12 mouse cellular contexts compared by ENCODE assay signal in genomic region chr7:119363552-119364267, GRCm38 (mm10).
DNase-seq lines count a peak whose midpoint lies in the region; ATAC-seq and TF ChIP-seq lines count a peak whose summit lies in the region.
"Had no signal": no experiment of that assay in that cellular context is flagged by ENCODE, and none has a peak within 500 bp of the region (broad histone marks: within the 10 kb centered on the region; RNA-seq: fewer than 3 reads in every experiment).

No protein-coding gene starts in this region.

- no peak overlapping the region for H3K4me2 ChIP-seq in neural tube, embryonic 11.5 days (ENCODE audit: low read depth)
- no peak overlapping the region for H3K4me2 ChIP-seq in hindbrain, embryonic 11.5 days (replicated peaks; ENCODE audit: low read depth, low read length)
- peak overlapping the region; percentile 3; the same call in 1 of the 2 replicates for H3K4me2 ChIP-seq in midbrain, embryonic 14.5 days (ENCODE audit: low read length)
- no peak overlapping the region for H3K4me2 ChIP-seq in lung, postnatal 0 days (replicated peaks; ENCODE audit: low read depth, low read length)
- H3K4me2 ChIP-seq in liver, embryonic 11.5 days = no peak overlapping the region
- H3K4me2 ChIP-seq: limb, embryonic 15.5 days had no signal

- H3K4me1 ChIP-seq in neural tube, embryonic 11.5 days (ENCODE audit: control insufficient read depth, insufficient read depth, low read length) = no peaks in the 10 kb centered on the region
- H3K4me1 ChIP-seq in hindbrain, embryonic 11.5 days (replicated peaks; ENCODE audit: control insufficient read depth, insufficient read depth, low read length) = no peaks in the 10 kb centered on the region
- H3K4me1 ChIP-seq in midbrain, embryonic 14.5 days (ENCODE audit: control insufficient read depth, insufficient read depth, low read length) = peaks cover 25% of the 10 kb centered on the region
- H3K4me1 ChIP-seq in lung, postnatal 0 days (ENCODE audit: insufficient read depth, low read depth, low read length) = no peaks in the 10 kb centered on the region
- no peaks in the 10 kb centered on the region for H3K4me1 ChIP-seq in liver, embryonic 11.5 days (replicated peaks; ENCODE audit: control insufficient read depth, insufficient read depth, low read length)
- H3K4me1 ChIP-seq: limb, embryonic 15.5 days had no signal

- TF ChIP-seq EP300 in lung, postnatal 0 days (IDR thresholded peaks at IDR 0.05) = no peak

- H3K27me3 ChIP-seq in neural tube, embryonic 11.5 days (ENCODE audit: control insufficient read depth, insufficient read depth, low read length) = no peaks in the 10 kb centered on the region
- no peaks in the 10 kb centered on the region for H3K27me3 ChIP-seq in hindbrain, embryonic 11.5 days (ENCODE audit: control insufficient read depth, insufficient read depth, low read length)
- H3K27me3 ChIP-seq in midbrain, embryonic 14.5 days (ENCODE audit: control insufficient read depth, insufficient read depth, low read length) = no peaks in the 10 kb centered on the region
- H3K27me3 ChIP-seq in lung, postnatal 0 days (replicated peaks; ENCODE audit: insufficient read depth, low read length) = no peaks in the 10 kb centered on the region
- no peaks in the 10 kb centered on the region for H3K27me3 ChIP-seq in liver, embryonic 11.5 days (replicated peaks; ENCODE audit: control insufficient read depth, insufficient read depth, low read length)
- H3K27me3 ChIP-seq: limb, embryonic 15.5 days had no signal

- ATAC-seq in neural tube, embryonic 11.5 days (ENCODE audit: insufficient read depth, low FRiP score, low TSS enrichment) = peak; percentile 71; the same call in 1 of the 2 replicates
- peak; percentile 81 for ATAC-seq in hindbrain, embryonic 11.5 days (ENCODE audit: low FRiP score)
- ATAC-seq in midbrain, embryonic 14.5 days (ENCODE audit: low FRiP score, low TSS enrichment) = peak; percentile 84
- ATAC-seq in lung, postnatal 0 days = no peak
- no peak for ATAC-seq in liver, embryonic 11.5 days (replicated peaks; ENCODE audit: low FRiP score)

- peak; percentile 15 for DNase-seq in neural tube, embryonic 11.5 days (ENCODE audit: low spot score)
- DNase-seq in neural tube, embryonic 10.5 days (ENCODE audit: extremely low spot score, low spot score) = no peak
- DNase-seq in hindbrain, embryonic 11.5 days (ENCODE audit: low spot score) = peak; percentile 41
- DNase-seq in midbrain, embryonic 14.5 days = peak; percentile 83
- no peak for DNase-seq in lung, postnatal 25 days (ENCODE audit: low spot score)
- no peak for DNase-seq in lung, postnatal 0 days (ENCODE audit: low spot score)
- no peak for DNase-seq in liver, embryonic 11.5 days (ENCODE audit: low spot score)
- DNase-seq: kidney, adult 2 months; lung, postnatal 10 days; right cerebral cortex, adult 18-20 months; thymus, postnatal 14 days had no signal

- H3K9me3 ChIP-seq in neural tube, embryonic 11.5 days (ENCODE audit: control insufficient read depth, low read length) = no peaks in the 10 kb centered on the region
- no peaks in the 10 kb centered on the region for H3K9me3 ChIP-seq in hindbrain, embryonic 11.5 days (ENCODE audit: control insufficient read depth, low read length)
- H3K9me3 ChIP-seq in midbrain, embryonic 14.5 days (ENCODE audit: control insufficient read depth, low read length) = no peaks in the 10 kb centered on the region
- H3K9me3 ChIP-seq in lung, postnatal 0 days (ENCODE audit: low read length) = no peaks in the 10 kb centered on the region
- H3K9me3 ChIP-seq in liver, embryonic 11.5 days (ENCODE audit: control insufficient read depth, low read length) = no peaks in the 10 kb centered on the region
- H3K9me3 ChIP-seq: limb, embryonic 15.5 days had no signal

- H3K4me3 ChIP-seq in neural tube, embryonic 11.5 days (ENCODE audit: low read depth, low read length) = no peak overlapping the region
- no peak overlapping the region for H3K4me3 ChIP-seq in hindbrain, embryonic 11.5 days (ENCODE audit: low read depth, low read length)
- no peak overlapping the region for H3K4me3 ChIP-seq in midbrain, embryonic 14.5 days (replicated peaks; ENCODE audit: low read depth, low read length)
- no peak overlapping the region for H3K4me3 ChIP-seq in lung, postnatal 0 days (ENCODE audit: low read depth, low read length)
- H3K4me3 ChIP-seq in liver, embryonic 11.5 days (ENCODE audit: low read depth, low read length) = no peak overlapping the region
- H3K4me3 ChIP-seq: limb, embryonic 15.5 days had no signal

- no peaks in the 10 kb centered on the region for H3K36me3 ChIP-seq in neural tube, embryonic 11.5 days (ENCODE audit: control insufficient read depth, insufficient read depth, low read length)
- no peaks in the 10 kb centered on the region for H3K36me3 ChIP-seq in hindbrain, embryonic 11.5 days (ENCODE audit: control insufficient read depth, insufficient read depth, low read length)
- H3K36me3 ChIP-seq in midbrain, embryonic 14.5 days (ENCODE audit: control insufficient read depth, insufficient read depth, low read length) = no peaks in the 10 kb centered on the region
- H3K36me3 ChIP-seq in lung, postnatal 0 days (ENCODE audit: insufficient read depth, low read length) = no peaks in the 10 kb centered on the region
- H3K36me3 ChIP-seq in liver, embryonic 11.5 days (ENCODE audit: control insufficient read depth, insufficient read depth, low read length) = no peaks in the 10 kb centered on the region
- H3K36me3 ChIP-seq: limb, embryonic 15.5 days had no signal

- H3K27ac ChIP-seq in neural tube, embryonic 11.5 days (ENCODE audit: low read depth, low read length) = no peak overlapping the region
- peak overlapping the region; percentile 30; the same call in 1 of the 2 replicates for H3K27ac ChIP-seq in hindbrain, embryonic 11.5 days (ENCODE audit: low read depth, low read length)
- peak overlapping the region; percentile 74 for H3K27ac ChIP-seq in midbrain, embryonic 14.5 days (replicated peaks; ENCODE audit: low read depth, low read length)
- no peak overlapping the region for H3K27ac ChIP-seq in lung, postnatal 0 days (ENCODE audit: low read length)
- H3K27ac ChIP-seq in liver, embryonic 11.5 days (ENCODE audit: low read depth, low read length) = no peak overlapping the region
- H3K27ac ChIP-seq: limb, embryonic 15.5 days had no signal

- H3K9ac ChIP-seq in neural tube, embryonic 11.5 days (ENCODE audit: low read length) = no peak overlapping the region
- no peak overlapping the region for H3K9ac ChIP-seq in hindbrain, embryonic 11.5 days (ENCODE audit: low read depth, low read length)
- no peak overlapping the region for H3K9ac ChIP-seq in midbrain, embryonic 14.5 days (replicated peaks; ENCODE audit: low read length)
- no peak overlapping the region for H3K9ac ChIP-seq in lung, postnatal 0 days (replicated peaks; ENCODE audit: low read depth)
- no peak overlapping the region for H3K9ac ChIP-seq in liver, embryonic 11.5 days (ENCODE audit: low read depth, low read length)
- H3K9ac ChIP-seq: limb, embryonic 15.5 days had no signal

- TF ChIP-seq CTCF in lung, postnatal 0 days (IDR thresholded peaks at IDR 0.05) = no peak

- WGBS in neural tube, embryonic 11.5 days = 63% methylated on average over 5 of the region's 5 CpGs
- 72% methylated on average over 5 of the region's 5 CpGs for WGBS in hindbrain, embryonic 11.5 days
- 29% methylated on average over 5 of the region's 5 CpGs for WGBS in midbrain, embryonic 14.5 days
- 63% methylated on average over 5 of the region's 5 CpGs for WGBS in lung, postnatal 0 days
- 66% methylated on average over 5 of the region's 5 CpGs for WGBS in liver, embryonic 11.5 days

Comparison
In these comparisons a context has a peak if more than half of its experiments do, and no peak if none do; other contexts are left out.
1. DNase-seq: peak in neural tube, embryonic 11.5 days (single experiment), hindbrain, embryonic 11.5 days (single experiment) and midbrain, embryonic 14.5 days (single experiment); none in neural tube, embryonic 10.5 days (single experiment), lung, postnatal 25 days (single experiment), lung, postnatal 0 days (single experiment) and liver, embryonic 11.5 days (single experiment).
2. ATAC-seq: peak in neural tube, embryonic 11.5 days (single experiment), hindbrain, embryonic 11.5 days (single experiment) and midbrain, embryonic 14.5 days (single experiment); none in lung, postnatal 0 days (single experiment) and liver, embryonic 11.5 days (single experiment).
3. H3K27ac ChIP-seq: peak in hindbrain, embryonic 11.5 days (single experiment) and midbrain, embryonic 14.5 days (single experiment); none in neural tube, embryonic 11.5 days (single experiment), lung, postnatal 0 days (single experiment) and liver, embryonic 11.5 days (single experiment).